Mouse (Mus musculus) brain, embryonic 14.5 days (tissue): Measurements from ENCODE around the gene Ren1. TPM values are rescaled to one million over a fixed set of nuclear protein-coding genes. Genes with fewer than 3 reads are reported as not detected.

Experiments
- DNase-seq: peaks from one replicate; pipeline ENCODE4 v3.0.0-alpha.2; 2011; ENCODE audit warnings: low read depth
- CTCF ChIP-seq: fragments of 200-500 bp; IDR thresholded peaks from 2 replicates; pipeline ENCODE4 v1.5.1; 2012; ENCODE audit warnings: inconsistent platforms, mild to moderate bottlenecking, moderate library complexity, borderline replicate concordance; ENCODE audit not compliant: insufficient read depth, insufficient read length; ENCODE audit errors: extremely low read depth
- POLR2A ChIP-seq: fragments of 200-500 bp; IDR thresholded peaks from 2 replicates; pipeline ENCODE4 v1.6.1; 2012; ENCODE audit warnings: mild to moderate bottlenecking, inconsistent platforms, borderline replicate concordance; ENCODE audit not compliant: poor library complexity, insufficient read depth, insufficient read length, severe bottlenecking; ENCODE audit errors: extremely low read depth
- polyA plus RNA-seq: library from polyadenylated mRNA; depleted of rRNA; stranded (reverse); fragments of >200 nt; gene quantifications from 2 replicates; pipeline ENCODE4 v1.2.3, GENCODE M21; 2012

The Ren1 gene
- polyA plus RNA-seq, 1 experiment, result 4.5 TPM

- no peak for DNase-seq
Measured at GRCm38 (mm10) chr1:133347693-133348520, 2.4 kb upstream of the Ren1 start.

DNA sequence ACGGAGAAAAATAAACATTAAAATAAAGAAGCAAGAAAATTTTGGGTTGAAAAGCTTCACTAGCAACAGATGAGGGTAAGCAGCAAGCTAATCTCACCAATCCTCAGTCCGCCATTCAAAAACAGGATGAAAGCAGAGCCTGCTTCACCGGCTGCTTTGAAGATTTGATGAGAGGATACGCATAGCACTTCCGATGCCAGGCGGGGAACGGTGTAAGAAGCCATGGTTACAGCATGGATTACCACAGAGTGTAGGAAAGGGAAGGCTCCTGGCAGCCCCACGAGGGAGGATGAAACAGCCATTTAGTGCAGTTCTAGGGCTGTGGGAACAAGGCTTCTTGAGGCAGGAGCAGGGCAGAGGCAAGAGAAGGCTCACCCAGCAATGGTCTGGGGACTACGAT lies 1.5 kb downstream of the Ren1 start:
- DNase-seq, result peak; percentile 67
- no peak for TF ChIP-seq CTCF
- TF ChIP-seq POLR2A, result no peak

More at GRCm38 (mm10) chr1:133347693-133348520, 2.4 kb upstream of the Ren1 start:
- TF ChIP-seq POLR2A, result no peak
- TF ChIP-seq CTCF, result no peak

GRCm38 (mm10) chr1:133353371-133353809 lies 3.1 kb downstream of the Ren1 start:
- peak; percentile 91 for DNase-seq
- no peak for TF ChIP-seq POLR2A
- TF ChIP-seq CTCF, result peak; percentile 99

DNA sequence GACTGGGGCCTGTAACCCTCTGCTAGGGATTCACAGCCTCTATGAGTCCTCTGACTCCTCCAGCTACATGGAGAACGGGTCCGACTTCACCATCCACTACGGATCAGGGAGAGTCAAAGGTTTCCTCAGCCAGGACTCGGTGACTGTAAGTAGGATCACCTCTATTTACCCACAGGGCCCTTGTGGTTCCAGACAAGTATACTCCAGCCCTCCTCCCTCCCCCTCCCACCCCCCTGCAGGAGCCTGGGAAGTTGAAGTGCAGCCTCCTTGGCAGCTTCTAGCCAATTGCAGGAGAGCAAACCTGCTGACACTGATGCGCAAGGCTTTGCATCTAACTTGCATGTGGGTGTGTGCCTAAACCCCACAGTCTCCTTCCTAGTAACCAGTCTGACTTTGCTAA lies 5.2 kb downstream of the Ren1 start:
- TF ChIP-seq POLR2A (no peak), CTCF (no peak)
- DNase-seq, result no peak

DNA sequence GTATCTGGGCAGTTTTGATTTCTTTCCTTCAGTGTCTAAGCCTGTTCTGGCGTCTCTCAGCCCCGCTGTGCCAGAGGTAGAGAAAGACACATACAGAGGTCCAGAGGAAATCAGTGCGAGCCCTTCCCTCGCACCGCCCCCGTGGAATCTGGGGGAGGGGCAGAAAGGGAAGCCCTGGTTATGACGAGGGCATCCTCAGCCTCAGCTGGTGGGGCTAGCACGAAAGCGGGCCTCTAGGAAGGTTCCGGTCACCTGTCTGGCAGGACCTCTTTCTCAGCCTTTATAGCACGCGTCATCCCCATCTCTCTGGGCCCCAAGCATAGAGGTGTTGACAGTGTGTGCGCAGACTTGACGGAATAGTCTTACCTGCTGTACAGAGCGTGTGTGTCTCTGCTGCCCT lies 5.6 kb downstream of the Ren1 start:
- no peak for DNase-seq

GRCm38 (mm10) chr1:133356330-133356729 lies 6.0 kb downstream of the Ren1 start:
- no peak for DNase-seq
- TF ChIP-seq POLR2A, result no peak
- TF ChIP-seq CTCF, result no peak

More for the DNA sequence above, 5.6 kb downstream of the Ren1 start:
- TF ChIP-seq CTCF (no peak), POLR2A (no peak)

DNA sequence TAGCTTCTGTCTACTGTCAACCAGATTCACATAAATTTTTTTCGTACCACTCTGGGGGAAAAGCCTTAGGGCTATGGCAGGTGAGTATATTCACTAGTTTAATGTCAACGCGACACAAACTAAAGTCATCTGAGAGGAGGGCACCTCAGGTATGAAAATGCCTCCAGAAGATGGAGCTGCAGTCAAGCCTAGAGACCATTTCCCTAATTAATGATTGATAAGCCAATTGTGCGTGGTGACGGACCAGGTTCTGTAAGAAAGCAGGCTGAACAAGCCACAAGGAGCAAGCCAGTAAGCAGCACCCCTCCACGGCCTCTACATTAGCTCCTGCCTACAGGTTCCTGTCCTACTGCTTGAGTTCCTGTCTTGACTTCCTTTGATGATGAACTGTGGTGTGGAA lies 10.7 kb downstream of the Ren1 start:
- no peak for DNase-seq
- no peak for TF ChIP-seq CTCF
- no peak for TF ChIP-seq POLR2A

- TF ChIP-seq CTCF, result no peak
- no peak for TF ChIP-seq POLR2A
- DNase-seq, result no peak
Measured at GRCm38 (mm10) chr1:133362103-133362502, 11.8 kb downstream of the Ren1 start.

DNA sequence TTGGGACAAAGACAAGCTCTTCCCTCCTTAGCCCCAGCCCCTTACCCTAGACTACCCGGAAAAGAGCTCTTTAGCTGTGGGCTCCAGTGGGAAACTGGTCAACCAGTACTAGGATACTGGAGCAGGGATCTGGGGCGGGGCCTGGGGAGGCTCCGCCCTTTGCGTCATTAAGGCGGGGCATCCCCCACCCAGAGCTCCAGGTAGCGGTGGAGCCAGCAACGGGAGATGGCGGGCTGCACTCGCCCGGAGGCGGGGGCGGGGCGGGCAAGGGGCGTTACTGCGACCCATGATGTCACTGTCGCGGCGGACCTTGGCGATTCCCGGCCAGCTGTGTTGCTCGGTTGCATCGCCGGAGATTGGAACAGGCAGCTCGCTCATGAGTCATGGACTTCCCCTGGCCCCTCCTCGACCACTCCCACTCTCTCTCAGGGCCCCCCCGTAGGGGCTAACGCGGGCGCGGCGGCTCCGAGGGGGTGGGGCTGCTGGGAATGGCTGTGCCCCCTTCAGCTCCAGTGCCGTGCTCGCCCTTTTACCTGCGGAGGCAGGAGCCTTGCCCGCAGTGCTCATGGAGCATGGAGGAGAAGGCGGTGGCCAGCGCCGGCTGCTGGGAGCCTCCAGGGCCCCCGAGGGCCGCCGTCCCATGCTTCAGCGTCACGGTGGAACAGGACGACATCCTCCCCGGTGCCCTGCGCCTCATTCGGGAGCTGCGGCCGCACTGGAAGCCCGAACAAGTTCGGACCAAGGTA lies 13.1 kb downstream of the Ren1 start, which contains the start of gene Etnk2:
TSS of gene Etnk2 (plus strand) at position 297 of the 746 bp plus-strand sequence.
- TF ChIP-seq CTCF (no peak), POLR2A (no peak)
- DNase-seq, result peak; percentile 82

GRCm38 (mm10) chr1:133364022-133364630 lies 13.8 kb downstream of the Ren1 start:
- DNase-seq, result no peak
- TF ChIP-seq POLR2A (no peak), CTCF (no peak)

GRCm38 (mm10) chr1:133364890-133365289 lies 14.6 kb downstream of the Ren1 start:
- TF ChIP-seq POLR2A (no peak), CTCF (no peak)

More at GRCm38 (mm10) chr1:133364890-133365289, 14.6 kb downstream of the Ren1 start:
- DNase-seq, result no peak
